Mouse (Mus musculus) E14TG2a.4 (cell line): ENCODE results near the gene Olfr56.
"Not testable (repeated sequence)": the region's sequence is repeated elsewhere in the genome, so short reads cannot be mapped to it uniquely, and the experiment has no call there.

Experiments
- CTCF ChIP-seq: conservative IDR thresholded peaks from 2 replicates; pipeline ENCODE4 v1.5.1; 2014; ENCODE audit warnings: low read length
- POU5F1 ChIP-seq: IDR thresholded peaks from 2 replicates; pipeline ENCODE4 v1.6.1; 2014; ENCODE audit warnings: low read length, borderline replicate concordance

- TF ChIP-seq CTCF, POU5F1: not testable (repeated sequence)
These were observed 9.5 kb downstream of the Olfr56 start for GRCm38 (mm10) chr11:48988219-48988618.
